Mouse (Mus musculus): Measurements from ENCODE around the gene Chst12. TPM values are rescaled to one million over a fixed set of nuclear protein-coding genes. Genes with fewer than 3 reads are reported as not detected.

The Chst12 gene
- polyA plus RNA-seq, 1 experiment from 2014 or later, result 17.5 TPM

- H3K9me3 ChIP-seq, result no peaks in the 10 kb centered on the region
- WGBS, result 71% methylated on average over 4 of the region's 4 CpGs
- peaks cover 12% of the 10 kb centered on the region for H3K27me3 ChIP-seq (replicated peaks)
- H3K27ac ChIP-seq (replicated peaks), result peak within 1 kb of the TSS; percentile 48
- no peak for ATAC-seq (ENCODE audit: extremely low read depth, insufficient number of reproducible peaks, low FRiP score, low TSS enrichment)
- peaks cover 18% of the 10 kb centered on the region for H3K4me1 ChIP-seq
- no peaks in the 10 kb centered on the region for H3K36me3 ChIP-seq
- H3K9ac ChIP-seq, result no peak within 1 kb of the TSS
- H3K4me2 ChIP-seq, result no peak within 1 kb of the TSS
- H3K4me3 ChIP-seq, result no peak within 1 kb of the TSS
Measured at GRCm38 (mm10) chr5:140564896-140565295, 59.5 kb downstream of the Chst12 start, which contains the start of gene Grifin. Gene Grifin (minus strand): TSS chr5:140565071.

DNA sequence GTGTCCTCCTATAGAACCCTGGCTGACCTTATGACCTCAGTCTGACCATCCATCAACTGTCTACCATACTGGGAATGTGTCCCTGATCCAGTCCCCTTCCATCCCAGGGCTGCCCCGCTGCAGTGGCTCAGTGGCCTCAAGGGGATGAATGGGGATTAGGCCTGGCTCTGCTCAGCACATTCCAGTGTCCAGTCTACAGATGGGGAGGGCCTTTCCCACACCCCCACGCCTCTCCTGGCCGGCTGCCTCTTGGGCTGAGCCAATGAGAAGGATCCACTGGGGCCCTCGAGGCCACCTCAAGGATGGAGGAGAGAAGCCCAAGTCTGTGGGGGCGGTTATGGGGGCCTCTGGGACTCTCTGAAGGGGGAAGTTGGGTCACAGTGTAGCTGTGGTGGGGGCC is 60.1 kb downstream of the Chst12 start:
- H3K27ac ChIP-seq (replicated peaks), result peak overlapping the region; percentile 48
- no peak overlapping the region for H3K9ac ChIP-seq
- no peak overlapping the region for H3K4me3 ChIP-seq
- H3K27me3 ChIP-seq (replicated peaks), result peaks cover 12% of the 10 kb centered on the region
- no peak overlapping the region for H3K4me2 ChIP-seq
- peaks cover 18% of the 10 kb centered on the region for H3K4me1 ChIP-seq
- 44% methylated on average over 5 of the region's 5 CpGs for WGBS
- no peak; the same call in 1 of the 2 replicates for ATAC-seq (ENCODE audit: extremely low read depth, insufficient number of reproducible peaks, low FRiP score, low TSS enrichment)
- H3K9me3 ChIP-seq, result no peaks in the 10 kb centered on the region
- H3K36me3 ChIP-seq, result no peaks in the 10 kb centered on the region

- peaks cover 12% of the 10 kb centered on the region for H3K27me3 ChIP-seq (replicated peaks)
- H3K4me1 ChIP-seq, result peaks cover 18% of the 10 kb centered on the region
- peak overlapping the region; percentile 48 for H3K27ac ChIP-seq (replicated peaks)
- no peaks in the 10 kb centered on the region for H3K36me3 ChIP-seq
- no peaks in the 10 kb centered on the region for H3K9me3 ChIP-seq
- no peak overlapping the region for H3K9ac ChIP-seq
- H3K4me3 ChIP-seq, result no peak overlapping the region
- WGBS, result 50% methylated on average over 6 of the region's 6 CpGs
- ATAC-seq (ENCODE audit: extremely low read depth, insufficient number of reproducible peaks, low FRiP score, low TSS enrichment), result no peak
- no peak overlapping the region for H3K4me2 ChIP-seq
Measured at GRCm38 (mm10) chr5:140565856-140566255, 60.5 kb downstream of the Chst12 start.

DNA sequence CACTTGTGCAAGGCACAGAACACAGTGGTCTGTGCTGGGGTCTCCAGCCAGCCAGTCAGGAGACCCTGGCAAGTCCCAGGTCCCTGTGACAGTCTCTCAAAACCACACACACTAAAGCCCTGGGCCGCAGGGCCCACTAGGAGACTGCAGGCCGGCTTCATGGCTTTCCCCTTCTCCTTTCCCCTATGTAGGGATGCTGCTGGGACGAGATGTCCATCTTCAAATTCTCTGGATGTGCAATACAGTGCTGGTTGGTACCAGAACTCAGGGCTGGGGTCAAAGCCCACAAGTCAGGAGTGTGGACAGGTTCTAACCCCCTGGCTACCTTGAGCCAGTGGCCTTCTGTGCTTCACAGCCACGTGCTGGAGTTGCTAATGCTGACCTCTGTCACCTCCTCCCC is 60.9 kb downstream of the Chst12 start:
- Histone ChIP-seq H3K36me3 (no peaks in the 10 kb centered on the region), H3K27ac (replicated peaks) (peak overlapping the region; percentile 48; the same call in 1 of the 2 replicates)
- WGBS, result 69% methylated on average over 4 of the region's 4 CpGs

GRCm38 (mm10) chr5:140567321-140567720 is 62.0 kb downstream of the Chst12 start:
- no peak overlapping the region for H3K27ac ChIP-seq (replicated peaks)
- peaks cover 12% of the 10 kb centered on the region for H3K27me3 ChIP-seq (replicated peaks)
- 41% methylated on average over 11 of the region's 11 CpGs for WGBS
- ATAC-seq (ENCODE audit: extremely low read depth, insufficient number of reproducible peaks, low FRiP score, low TSS enrichment), result no peak
- no peaks in the 10 kb centered on the region for H3K9me3 ChIP-seq
- H3K4me3 ChIP-seq, result no peak overlapping the region
- H3K4me1 ChIP-seq, result peaks cover 18% of the 10 kb centered on the region
- no peak overlapping the region for H3K4me2 ChIP-seq
- no peaks in the 10 kb centered on the region for H3K36me3 ChIP-seq
- no peak overlapping the region for H3K9ac ChIP-seq

More for the DNA sequence above, 60.9 kb downstream of the Chst12 start:
- ATAC-seq (ENCODE audit: extremely low read depth, insufficient number of reproducible peaks, low FRiP score, low TSS enrichment), result no peak
- Histone ChIP-seq H3K27me3 (replicated peaks) (peaks cover 12% of the 10 kb centered on the region), H3K4me3 (no peak overlapping the region), H3K9me3 (no peaks in the 10 kb centered on the region), H3K4me2 (no peak overlapping the region), H3K9ac (no peak overlapping the region), H3K4me1 (peaks cover 18% of the 10 kb centered on the region)

DNA sequence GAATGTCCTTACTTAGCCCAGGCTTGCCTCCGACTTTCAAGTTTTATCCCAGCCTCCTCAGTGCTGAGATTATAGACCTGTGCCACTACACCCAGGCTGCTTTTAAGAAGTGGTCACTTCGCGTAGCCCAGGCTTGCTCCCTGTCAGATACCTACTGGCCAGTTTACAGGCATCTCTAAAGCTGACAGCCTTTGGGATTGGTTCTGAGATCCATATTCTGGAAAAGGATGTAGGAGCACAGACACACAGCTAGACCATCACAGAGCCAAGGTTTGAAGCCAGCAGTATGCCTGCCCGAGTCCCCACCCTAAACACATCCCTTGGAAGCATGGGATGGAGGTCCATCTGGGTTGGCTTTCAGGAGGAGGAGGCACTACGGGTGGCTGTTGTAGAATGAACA is 62.4 kb downstream of the Chst12 start:
- WGBS, result 77% methylated on average over 5 of the region's 5 CpGs
- peaks cover 12% of the 10 kb centered on the region for H3K27me3 ChIP-seq (replicated peaks)
- H3K36me3 ChIP-seq, result no peaks in the 10 kb centered on the region
- no peak overlapping the region for H3K4me2 ChIP-seq
- no peak overlapping the region for H3K27ac ChIP-seq (replicated peaks)
- H3K4me3 ChIP-seq, result no peak overlapping the region
- peaks cover 18% of the 10 kb centered on the region for H3K4me1 ChIP-seq
- H3K9ac ChIP-seq, result no peak overlapping the region
- no peak for ATAC-seq (ENCODE audit: extremely low read depth, insufficient number of reproducible peaks, low FRiP score, low TSS enrichment)
- H3K9me3 ChIP-seq, result no peaks in the 10 kb centered on the region

DNA sequence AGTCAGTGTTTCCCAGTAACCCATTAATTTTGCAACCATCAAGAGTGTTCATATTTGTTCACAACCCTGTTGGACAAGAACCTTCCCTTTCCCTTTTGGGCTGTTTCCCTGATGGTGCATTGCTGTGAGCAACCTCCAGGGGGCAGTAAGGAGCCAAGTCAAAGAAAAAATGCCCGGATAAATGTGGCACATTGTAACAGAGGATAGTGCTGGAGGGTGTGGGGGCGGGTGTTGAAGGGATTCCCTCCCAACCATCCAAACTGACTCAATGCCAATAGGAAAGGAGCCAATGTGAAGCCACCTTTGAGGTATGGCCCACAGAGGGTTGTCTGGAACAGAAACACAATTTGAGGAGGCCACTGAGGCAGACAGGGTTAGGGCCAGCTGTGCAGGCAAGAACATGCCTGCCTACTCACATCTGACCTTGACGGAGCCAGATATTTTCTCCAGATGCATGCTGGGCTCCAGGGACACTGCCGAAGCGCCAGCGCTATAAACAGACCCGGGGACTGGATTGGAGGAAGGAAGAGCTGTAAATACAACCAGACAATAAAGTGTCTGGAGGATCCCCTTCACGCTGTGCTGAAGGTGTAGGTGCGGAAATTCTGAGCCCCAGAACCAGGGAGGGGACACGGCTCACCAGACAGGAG is 63.1 kb downstream of the Chst12 start:
- Histone ChIP-seq H3K4me2 (no peak overlapping the region; the same call in 1 of the 2 replicates), H3K27ac (replicated peaks) (no peak overlapping the region), H3K9ac (0 out of 2 replicates have a peak overlapping the region, but pooled peaks have one; percentile 17), H3K9me3 (no peaks in the 10 kb centered on the region), H3K36me3 (no peaks in the 10 kb centered on the region), H3K27me3 (replicated peaks) (peaks cover 8% of the 10 kb centered on the region), H3K4me3 (no peak overlapping the region), H3K4me1 (peaks cover 18% of the 10 kb centered on the region)
- ATAC-seq (ENCODE audit: extremely low read depth, insufficient number of reproducible peaks, low FRiP score, low TSS enrichment), result no peak
- WGBS, result 39% methylated on average over 10 of the region's 10 CpGs

DNA sequence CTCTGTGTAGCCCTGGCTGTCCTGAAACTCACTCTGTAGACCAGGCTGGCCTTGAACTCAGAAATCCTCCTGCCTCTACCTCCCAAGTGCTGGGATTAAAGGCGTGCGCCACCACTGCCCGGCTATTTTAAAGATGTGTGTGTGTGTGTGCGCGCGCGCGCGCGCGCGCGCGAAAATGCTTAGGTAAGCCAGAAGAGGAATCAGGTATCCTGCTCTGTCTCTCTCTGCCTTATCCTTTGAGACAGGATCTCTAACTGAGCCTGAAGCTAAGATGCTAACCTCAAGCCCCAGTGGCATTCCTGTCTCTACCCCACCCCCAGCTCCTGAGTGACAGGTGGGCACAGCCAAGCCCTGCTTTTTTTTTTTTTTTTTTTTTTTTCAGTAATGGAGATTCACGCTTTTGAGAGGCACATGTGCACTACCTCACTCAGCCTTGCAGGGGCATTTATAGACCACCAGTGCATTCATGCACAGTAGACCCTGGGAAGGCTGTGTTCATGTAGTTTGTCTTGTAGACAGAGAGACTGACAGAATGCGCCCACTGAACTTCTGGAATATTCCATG is 63.8 kb downstream of the Chst12 start:
- Histone ChIP-seq H3K9ac (no peak overlapping the region), H3K36me3 (no peaks in the 10 kb centered on the region), H3K4me2 (no peak overlapping the region), H3K27ac (replicated peaks) (no peak overlapping the region), H3K9me3 (no peaks in the 10 kb centered on the region), H3K4me1 (peaks cover 18% of the 10 kb centered on the region), H3K27me3 (replicated peaks) (peaks cover 5% of the 10 kb centered on the region; the same call in 1 of the 2 replicates), H3K4me3 (no peak overlapping the region)
- ATAC-seq (ENCODE audit: extremely low read depth, insufficient number of reproducible peaks, low FRiP score, low TSS enrichment), result no peak
- WGBS, result 81% methylated on average over 16 of the region's 16 CpGs

DNA sequence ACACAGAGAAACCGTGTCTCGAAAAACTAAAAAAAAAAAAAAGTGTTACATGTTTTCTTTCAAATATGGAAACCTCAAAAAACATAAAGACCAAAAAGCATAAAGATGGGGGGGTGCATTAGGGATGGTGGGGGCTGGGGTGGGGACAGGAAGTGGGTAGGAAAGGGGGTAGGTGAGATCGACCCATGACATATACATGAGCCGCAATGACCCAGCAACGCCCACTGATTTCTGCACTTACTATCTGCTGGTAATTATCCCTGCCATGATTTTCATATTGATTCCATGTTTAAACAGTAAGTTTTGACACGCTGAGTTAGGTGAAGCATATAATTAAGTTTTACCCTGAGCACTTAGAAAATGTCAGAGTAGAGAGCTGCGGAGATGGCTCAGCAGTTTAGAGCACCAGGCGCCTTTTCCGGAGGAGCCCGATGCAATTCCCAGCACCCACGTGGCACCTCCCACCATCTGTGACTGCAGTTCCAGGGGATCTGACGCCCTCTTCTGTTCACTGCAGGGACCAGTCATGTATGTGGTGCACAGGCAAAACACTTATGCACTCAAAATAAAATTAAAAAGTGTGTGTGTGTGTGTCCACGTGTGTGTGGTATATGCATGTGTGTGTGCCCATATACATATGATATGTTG is 65.0 kb downstream of the Chst12 start:
- Histone ChIP-seq H3K4me2 (no peak overlapping the region), H3K27ac (replicated peaks) (no peak overlapping the region), H3K36me3 (no peaks in the 10 kb centered on the region), H3K27me3 (replicated peaks) (no peaks in the 10 kb centered on the region), H3K4me3 (no peak overlapping the region), H3K9me3 (no peaks in the 10 kb centered on the region), H3K9ac (no peak overlapping the region), H3K4me1 (peaks cover 15% of the 10 kb centered on the region)
- 86% methylated on average over 13 of the region's 13 CpGs for WGBS
- no peak for ATAC-seq (ENCODE audit: extremely low read depth, insufficient number of reproducible peaks, low FRiP score, low TSS enrichment)

DNA sequence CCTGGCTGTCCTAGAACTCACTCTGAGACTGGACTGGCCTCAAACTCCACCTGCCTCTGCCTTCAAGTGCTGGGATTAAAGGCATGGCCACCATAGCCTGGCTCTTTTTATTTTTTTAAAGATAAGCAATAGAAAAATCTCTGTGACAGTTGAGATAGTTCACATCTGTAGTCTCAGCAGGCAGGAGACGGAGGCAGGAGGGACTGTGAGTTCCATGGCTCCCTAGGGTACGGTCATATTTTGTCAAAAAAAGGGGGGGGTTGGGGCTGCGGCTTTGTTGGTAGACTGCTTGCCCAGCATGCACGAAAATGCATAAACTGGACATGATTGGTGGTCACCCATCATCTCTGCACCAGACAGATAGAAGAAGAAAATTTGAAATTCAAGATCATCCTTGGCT is 65.9 kb downstream of the Chst12 start:
- Histone ChIP-seq H3K27me3 (replicated peaks) (no peaks in the 10 kb centered on the region), H3K4me3 (no peak overlapping the region), H3K36me3 (no peaks in the 10 kb centered on the region), H3K9me3 (no peaks in the 10 kb centered on the region), H3K4me2 (no peak overlapping the region), H3K4me1 (peaks cover 9% of the 10 kb centered on the region), H3K27ac (replicated peaks) (no peak overlapping the region), H3K9ac (no peak overlapping the region)
- ATAC-seq (ENCODE audit: extremely low read depth, insufficient number of reproducible peaks, low FRiP score, low TSS enrichment), result no peak
- WGBS, result 71% methylated on average over 4 of the region's 4 CpGs

DNA sequence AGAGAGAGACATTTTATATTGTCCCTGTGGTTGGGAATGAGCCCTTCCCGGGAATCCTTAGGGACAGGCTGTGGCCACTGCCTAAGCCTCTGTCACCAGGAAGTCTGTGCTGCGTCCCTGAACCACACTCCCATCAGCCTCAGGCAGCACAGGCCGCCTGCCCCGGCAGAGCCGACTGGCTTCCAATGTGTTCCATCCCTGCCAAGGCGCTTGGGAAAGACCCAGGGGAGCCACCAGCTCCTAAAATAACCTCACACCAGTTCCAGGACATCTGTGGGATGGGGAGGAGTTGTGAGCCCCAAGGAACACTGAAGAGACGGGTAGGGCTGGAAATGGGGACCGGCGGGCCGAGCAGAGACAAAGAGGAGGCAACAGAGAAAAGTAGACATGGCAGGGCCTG is 66.3 kb downstream of the Chst12 start:
- H3K27ac ChIP-seq (replicated peaks), result no peak overlapping the region

More for the DNA sequence above, 66.3 kb downstream of the Chst12 start:
- Histone ChIP-seq H3K9ac (no peak overlapping the region), H3K36me3 (no peaks in the 10 kb centered on the region), H3K9me3 (no peaks in the 10 kb centered on the region), H3K4me1 (peaks cover 9% of the 10 kb centered on the region), H3K4me3 (no peak overlapping the region), H3K4me2 (no peak overlapping the region), H3K27me3 (replicated peaks) (no peaks in the 10 kb centered on the region)
- WGBS, result 37% methylated on average over 10 of the region's 10 CpGs
- ATAC-seq (ENCODE audit: extremely low read depth, insufficient number of reproducible peaks, low FRiP score, low TSS enrichment), result no peak
